Mouse (Mus musculus) heart, postnatal 10 days (tissue): ENCODE results near the gene Lcn8. TPM values are rescaled to one million over a fixed set of nuclear protein-coding genes. Genes with fewer than 3 reads are reported as not detected.

Source experiments
- DNase-seq, 2 experiments: peaks; one replicate each; pipeline ENCODE4 v3.0.0; 2021
- intact Hi-C: fragments of 180-260 bp; cut with DNase I; formaldehyde crosslinking; loops from one replicate; pipeline ENCODE4 v1.15.1; 2025
- total RNA-seq, 2 experiments: library from RNA; stranded (reverse); gene quantifications; 2 replicates each; pipeline ENCODE4 v1.2.3; 2021

The Lcn8 gene
- 1 to 10 TPM in 1 of 2 experiments, under 1 TPM in 1; 0.99 to 1.0 TPM for total RNA-seq

DNA sequence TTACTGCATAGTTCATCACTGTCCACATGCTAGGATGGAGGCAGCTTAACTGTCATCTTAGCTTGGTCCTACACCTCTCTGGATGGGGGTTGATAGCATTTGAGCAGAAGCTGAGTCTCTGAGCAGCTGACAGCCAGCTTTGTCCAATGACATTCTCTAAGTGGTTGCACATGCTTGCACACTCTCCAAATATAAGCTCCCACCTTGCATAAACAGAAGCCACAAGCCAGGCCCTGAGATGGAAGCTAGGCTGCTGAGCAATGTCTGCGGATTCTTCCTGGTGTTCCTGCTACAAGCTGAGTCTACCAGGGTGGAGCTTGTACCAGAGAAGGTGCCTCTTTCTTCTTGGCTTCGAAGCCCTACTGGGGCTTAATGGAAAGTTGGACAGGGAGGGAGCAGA, at the start of gene Lcn8:
Gene Lcn8 (plus strand): TSS at position 219 of the 400 bp plus-strand sequence.
- DNase-seq: no peak
- intact Hi-C loops: no loop called here

DNA sequence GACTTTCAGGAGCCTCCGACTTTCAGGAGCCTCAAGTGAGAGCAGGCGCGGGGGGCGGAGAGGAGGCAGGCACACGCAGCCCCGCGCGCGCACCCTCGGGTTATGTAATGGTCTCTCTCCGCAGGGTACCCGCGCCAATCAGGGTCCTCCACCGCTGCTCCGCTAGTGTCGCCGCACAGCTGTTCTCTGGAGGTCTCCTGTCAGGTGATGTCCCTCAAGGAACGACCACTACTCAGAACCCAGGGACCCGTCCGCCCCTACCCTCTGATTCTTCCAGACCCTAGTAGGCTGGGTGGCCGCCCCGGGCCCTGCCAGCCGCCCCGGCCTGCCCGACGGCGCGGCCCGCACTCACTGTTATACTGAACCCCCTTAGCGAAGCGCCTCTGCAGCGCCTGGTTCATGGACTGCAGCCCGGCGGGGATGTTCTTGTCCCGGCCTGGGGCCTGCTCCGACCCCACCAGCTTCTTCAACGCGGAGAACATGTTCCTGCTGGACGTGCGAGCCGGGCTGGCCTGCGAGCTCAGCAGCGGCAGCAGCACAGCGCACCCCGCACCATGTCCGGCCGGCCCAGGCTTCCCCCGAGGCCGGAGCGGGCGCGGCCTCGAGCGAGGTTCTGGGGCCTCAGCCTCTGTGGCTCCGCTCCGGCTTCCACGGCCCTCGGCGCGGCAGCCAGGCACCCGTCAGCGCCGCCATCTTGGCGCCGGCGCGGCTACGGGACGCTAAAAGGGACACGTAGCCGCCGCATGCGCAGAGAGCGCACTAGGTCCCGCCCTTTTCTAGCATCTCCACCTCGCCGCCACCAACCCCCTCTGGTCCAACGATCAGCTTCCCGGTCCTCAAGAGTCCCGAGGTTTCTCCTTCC, 44.9 kb upstream of the Lcn8 start, which contains the start of gene Rabl6:
Gene Rabl6 (minus strand): TSS at position 761 of the 862 bp plus-strand sequence.
- intact Hi-C loops: no loop called here
- peak; percentile 92 to 93 for DNase-seq

DNA sequence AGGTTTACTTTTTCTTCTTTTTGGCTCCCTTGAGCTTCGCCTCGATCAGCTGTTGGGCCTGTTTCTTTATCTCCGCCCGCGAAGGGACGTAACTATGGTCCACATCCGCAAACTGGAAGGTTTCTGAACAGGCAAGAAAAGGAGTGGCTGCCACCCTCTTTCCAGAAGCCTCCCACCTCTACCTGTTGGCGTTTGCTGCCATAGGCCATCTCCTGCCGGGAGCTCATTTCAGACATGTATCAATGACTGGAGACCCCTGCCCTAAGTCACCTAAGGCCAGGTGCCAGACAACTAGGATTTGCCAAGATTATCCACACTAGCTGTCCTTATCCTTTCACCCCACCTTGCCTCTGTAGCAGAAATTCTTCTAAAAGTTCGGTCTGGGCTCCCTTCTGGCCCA, 44.2 kb upstream of the Lcn8 start:
- DNase-seq: no peak
- intact Hi-C loops: no loop called here

DNA sequence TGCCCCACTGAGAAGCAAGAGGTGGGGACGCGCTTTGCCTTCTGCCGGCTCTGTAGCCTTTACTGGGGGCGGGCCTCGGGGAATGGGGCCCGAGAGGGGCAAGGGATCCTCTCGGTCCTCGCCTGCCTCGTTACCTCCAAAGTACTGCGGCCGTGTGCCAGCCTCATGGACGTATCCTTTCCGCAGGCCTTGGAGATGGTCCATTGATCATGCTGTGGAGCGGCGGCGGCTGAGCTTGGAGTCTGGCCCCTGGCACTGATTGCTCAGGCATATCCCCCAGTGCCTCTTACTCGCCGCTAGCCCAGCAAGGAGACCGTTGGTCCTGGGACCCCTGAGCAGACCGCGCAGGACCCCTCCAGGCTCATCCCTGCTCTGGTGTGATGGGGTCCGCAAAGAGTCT, 36.5 kb upstream of the Lcn8 start:
- intact Hi-C loops: no loop called here

DNA sequence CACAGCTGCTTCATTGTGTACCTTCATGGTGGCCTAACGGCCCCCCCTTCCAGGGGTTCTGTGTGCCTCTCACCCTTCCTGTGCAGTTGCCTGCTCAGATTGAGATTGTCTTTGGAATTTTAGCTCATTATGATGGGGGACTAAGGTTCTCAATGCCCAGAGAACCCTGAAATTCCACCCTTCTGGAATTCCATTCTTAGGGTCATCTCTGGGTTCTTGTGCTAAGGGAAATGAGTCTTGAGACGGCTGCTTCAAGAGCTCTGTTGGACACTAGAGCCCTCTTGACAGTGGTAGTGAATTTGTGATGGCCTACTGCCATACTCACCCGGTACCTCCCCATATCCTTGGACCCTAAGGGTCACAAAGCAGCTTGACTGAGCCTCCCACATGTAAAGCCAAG, 35.3 kb upstream of the Lcn8 start, which contains the start of gene Ccdc183:
Gene Ccdc183 (minus strand): TSS at position 101 of the 400 bp plus-strand sequence.
- DNase-seq: no peak
- intact Hi-C loops: no loop called here

More for the DNA sequence above, 36.5 kb upstream of the Lcn8 start:
- DNase-seq: no peak

DNA sequence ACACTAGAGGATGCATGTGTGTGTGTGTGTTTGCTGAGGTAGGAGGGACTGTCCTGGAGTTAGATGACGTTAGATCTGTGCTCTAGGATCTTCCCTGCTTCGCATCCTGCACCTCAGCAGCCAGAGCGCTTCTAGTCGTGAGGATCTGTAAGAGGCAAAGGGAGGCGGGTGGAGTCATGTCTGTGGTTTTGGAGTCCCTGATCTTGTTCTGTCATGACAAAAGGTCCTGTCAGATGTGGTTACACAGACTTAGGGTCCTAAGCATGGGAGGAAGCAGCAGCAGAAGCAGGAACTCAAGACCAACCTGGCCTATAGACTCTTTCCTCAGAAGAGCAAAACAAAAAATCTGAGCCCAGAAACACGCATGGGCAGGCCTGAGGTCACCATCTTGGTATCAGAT, 32.5 kb upstream of the Lcn8 start:
- no peak for DNase-seq
- intact Hi-C loops: no loop called here

DNA sequence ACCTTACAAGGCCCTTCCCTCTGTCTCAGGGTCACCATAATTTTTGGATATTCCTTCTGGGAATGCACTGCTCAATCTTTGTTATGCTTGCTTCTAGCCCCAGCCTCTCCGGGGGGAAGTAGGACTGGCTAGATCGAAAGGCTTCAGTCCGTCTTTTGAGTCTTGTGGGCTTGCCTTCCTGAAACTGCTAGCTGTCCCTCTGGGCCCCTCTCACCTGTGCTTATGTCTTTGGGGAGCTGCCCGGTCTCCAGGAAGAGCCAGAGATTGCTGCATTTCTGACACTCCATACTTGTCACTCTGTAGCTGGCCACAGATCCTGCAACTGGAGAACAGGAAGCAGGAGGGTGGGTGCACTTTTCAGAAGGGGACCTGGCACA, 32.1 kb upstream of the Lcn8 start:
- intact Hi-C loops: no loop called here
- DNase-seq: no peak

DNA sequence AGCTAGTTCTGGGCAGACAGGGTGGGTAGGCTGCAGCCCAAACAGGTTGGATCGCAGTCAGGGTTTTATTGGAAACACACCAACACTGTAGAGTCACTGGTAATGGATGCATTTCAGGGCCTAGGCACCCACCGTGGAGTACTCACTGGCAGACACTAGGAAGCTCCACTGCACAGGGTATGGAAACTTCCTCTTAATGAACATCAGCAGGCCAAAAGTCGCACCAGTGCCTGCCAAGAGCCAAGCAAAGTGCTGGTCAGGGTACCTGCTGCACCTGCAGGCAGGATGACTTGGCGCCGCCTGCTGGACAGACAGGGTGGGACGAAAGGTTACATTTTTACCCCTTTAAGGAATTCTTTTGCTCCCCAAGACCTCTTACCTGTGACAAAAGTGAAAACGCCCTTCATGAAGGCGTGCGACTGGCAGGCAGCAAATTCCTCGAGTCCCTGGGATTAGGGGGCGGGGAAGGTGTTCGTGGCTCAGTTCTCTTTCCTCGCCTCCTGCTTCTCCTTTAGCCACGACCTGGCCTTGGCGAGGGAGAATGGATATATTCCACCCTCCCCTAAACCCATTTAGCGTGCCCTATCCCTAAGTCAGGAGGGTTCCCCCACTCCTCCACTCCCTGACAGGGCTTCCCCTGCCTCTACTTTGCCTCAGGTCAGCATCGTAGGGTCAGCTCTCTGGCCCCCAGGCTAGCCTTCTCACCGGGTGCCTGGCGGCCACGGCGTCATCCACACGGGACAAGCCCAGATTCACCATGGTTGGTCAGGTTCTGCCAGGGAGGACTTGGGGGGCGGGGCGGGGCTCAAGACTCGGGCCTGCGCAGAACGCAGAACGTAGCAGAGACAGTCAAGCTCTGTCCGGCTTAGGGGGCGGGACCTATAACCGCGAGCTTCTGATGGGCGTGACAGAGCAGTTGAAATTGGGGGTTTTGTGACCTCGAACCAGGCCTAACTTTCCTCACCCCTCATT, 31.4 kb upstream of the Lcn8 start, which contains the start of gene Tmem141:
Gene Tmem141 (minus strand): TSS at position 777 of the 972 bp plus-strand sequence.
- intact Hi-C loops: no loop called here
- DNase-seq: peak; percentile 91 to 93

DNA sequence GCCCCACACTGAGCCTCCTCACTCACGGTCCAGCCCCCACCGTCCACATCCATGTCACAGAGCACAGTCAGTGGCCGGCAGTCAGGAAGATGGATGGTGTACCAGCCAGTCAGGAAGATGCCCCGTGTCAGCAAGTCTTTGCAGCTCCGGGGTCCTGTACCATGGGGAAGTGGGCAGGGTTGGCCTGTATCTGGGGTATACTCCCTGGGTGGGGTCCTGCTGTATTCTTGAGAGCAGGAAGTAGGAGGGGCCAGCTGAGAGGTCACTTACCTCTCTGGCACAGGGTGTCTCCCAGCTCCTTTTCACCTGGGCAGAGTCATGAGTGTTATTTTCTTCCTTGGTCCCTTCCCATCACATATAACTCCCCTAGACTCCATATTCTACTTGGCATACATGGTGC, 26.9 kb upstream of the Lcn8 start:
- DNase-seq: no peak
- intact Hi-C loops: no loop called here

DNA sequence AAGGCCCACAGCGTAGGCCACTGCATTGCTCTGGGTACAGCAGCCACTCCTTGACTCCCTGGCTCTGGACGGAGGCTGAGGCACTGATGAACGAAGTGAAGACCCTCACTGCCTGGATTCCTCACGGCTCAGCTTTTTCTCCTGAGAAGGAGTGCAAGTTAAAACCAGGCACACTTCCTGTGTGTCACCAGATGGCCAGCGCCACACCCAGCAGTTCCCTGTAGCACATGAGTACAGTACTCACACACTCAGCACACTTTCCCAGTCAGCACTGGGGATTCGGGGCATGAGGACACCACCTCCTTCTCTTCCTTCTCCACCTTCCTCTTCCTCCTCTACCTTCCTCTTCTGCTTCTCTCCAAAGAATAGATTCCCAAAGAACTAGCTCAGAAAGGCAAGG, 25.1 kb upstream of the Lcn8 start, which contains the start of gene Fcna:
Gene Fcna (minus strand): TSS at position 220 of the 400 bp plus-strand sequence.
- no peak for DNase-seq
- intact Hi-C loops: no loop called here

DNA sequence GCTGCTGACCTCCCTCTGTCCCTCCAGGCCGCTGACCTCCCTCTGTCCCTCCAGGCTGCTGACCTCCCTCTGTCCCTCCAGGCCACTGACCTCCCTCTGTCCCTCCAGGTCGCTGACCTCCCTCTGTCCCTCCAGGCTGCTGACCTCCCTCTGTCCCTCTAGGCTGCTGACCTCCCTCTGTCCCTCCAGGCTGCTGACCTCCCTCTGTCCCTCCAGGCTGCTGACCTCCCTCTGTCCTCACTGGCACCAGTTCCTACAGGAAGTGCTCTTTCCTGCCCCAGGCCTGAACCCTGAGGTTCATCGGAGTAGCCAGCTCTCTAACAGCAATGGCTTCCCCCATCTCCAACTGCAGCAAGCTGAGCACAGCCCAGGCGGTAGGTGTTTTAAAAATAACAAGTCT, 24.2 kb upstream of the Lcn8 start:
- no peak for DNase-seq
- intact Hi-C loops: no loop called here

DNA sequence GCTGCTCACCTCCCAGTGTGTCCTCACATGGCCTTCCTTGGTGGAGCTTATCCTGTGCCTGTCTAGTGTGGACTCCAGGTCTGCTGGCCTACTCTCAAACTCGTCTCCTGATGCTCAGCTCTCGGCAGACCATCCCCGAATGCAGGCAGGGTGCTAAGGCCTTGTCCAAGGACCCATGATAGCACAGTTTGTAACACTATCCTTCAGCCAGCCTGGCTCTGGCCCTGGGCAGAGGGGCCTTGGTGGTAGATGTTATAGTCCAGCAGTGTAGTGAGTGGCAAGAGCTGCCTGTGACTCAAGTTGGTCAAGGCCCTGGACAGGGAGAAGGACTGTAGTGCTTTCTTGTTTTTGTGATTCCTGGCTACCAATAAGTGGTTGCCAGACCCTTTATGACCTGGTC, 19.3 kb upstream of the Lcn8 start:
- intact Hi-C loops: no loop called here
- no peak for DNase-seq

DNA sequence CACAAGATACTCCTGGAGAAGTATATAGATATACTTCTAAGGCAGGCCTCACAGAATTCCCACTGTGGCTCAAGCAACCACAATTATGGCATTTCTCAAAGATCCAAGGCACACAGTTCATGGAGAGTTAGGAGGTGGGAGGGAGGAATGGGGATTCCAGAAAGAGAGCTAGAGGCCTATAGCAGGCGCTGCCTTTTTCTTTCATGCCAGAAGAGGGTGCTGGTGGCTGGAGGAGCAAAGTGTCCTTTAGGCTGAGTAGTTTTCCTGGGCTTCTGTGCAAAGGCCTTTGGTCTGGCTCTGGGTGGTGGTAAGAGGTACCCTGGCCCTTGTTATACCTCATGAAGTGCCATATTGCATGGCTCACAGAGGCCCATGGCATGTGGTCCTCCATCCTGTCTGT, 18.9 kb upstream of the Lcn8 start:
- intact Hi-C loops: no loop called here
- no peak for DNase-seq

DNA sequence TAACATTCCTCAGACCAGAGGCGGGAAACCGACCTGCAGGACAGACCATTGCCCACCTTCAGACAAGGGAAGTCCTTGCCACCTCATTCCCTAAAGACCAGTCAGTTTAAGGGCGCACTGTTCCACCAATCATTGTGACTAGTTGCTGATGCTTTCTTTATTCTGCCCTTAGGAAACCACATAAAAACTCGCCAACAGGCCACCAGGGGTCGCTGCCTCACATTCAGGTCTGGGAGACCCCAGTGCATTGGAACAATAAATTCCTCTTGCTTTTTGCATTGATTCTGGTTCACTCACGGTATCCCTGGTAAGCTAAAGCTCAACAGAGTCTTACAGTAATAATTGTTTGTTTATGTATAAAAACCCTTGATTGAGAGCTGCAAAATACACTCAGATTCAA, 13.0 kb upstream of the Lcn8 start:
- peak; percentile 35 to 71 for DNase-seq
- intact Hi-C loops: no loop called here

DNA sequence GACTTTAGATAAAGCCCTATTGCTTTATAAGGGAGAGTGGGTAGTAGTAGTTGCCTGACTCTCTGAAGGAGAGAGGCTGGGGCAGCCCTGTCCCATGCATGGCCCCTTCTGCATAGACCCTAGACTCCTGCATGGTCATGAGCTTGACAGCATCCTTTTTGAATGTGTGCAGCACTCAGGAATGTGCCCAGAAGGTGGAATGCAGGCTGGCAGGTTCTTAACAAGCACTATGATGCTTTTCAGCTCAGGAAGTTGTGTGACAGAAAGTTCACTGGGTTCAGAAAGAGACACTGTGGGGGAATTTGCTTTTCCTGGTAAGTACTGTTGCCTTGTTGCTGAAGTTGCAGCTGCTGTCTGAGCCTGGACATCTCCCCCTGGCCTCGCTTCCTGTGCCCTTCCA, 1.6 kb downstream of the Lcn8 start:
- DNase-seq: no peak
- intact Hi-C loops: no loop called here

DNA sequence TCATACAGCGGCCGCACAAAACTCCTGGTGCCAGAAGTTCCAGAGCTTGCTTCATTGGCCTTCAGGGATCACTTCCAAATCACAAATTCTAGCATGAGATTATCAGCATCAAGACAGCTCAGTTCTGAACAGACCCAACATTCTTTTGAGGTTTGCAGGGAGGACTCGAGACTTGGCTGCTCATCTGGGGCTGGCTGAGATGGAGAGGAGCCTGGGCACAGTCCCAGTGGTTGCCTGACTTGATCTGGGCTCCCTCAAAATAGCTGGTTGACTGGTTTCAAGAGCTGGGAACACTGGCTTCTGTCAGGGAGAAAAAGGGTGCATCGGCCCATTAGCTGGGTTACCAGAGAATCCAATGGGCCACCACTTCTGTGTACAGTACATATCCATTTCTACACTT, 3.8 kb downstream of the Lcn8 start:
- peak; percentile 65 to 66 for DNase-seq
- intact Hi-C loops: no loop called here

DNA sequence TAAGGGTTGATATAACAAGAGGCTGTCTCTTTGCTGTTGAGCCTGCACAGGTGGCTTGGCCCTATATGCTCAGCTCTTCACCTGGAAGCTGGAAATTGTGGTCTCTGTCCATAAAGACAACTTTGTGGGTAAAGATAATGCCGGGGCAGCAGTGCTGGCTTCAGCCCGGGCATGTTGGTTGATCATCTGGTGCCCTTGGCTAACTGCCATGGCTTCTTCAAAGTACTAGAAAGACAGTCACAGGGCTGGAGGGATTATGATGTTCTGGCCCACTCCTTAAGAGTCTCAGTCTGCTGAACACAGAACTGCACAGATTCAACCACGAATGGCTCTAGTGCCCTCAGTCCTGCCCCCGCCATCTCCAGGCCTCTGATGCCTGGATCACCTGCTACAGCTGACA, 4.3 kb downstream of the Lcn8 start:
- intact Hi-C loops: no loop called here
- peak; percentile 34 to 40 for DNase-seq

DNA sequence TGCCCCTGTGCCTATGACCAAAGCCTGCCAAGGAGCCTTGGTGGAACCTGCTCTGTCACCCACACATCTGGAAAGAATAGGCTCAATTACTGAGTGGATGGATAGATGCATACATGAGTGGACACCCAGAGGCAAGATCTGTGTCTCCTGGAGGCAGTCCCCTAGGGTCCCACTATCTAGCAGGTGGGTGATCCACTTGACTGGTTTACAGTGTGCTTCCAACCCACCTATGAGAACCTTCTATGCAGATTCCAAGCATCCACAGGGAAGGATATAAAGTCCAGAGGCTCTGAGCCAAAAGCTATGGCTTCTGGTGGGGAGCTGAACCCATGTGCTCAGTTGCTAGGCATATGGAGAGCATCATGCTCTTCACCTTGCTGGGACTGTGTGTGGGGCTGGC, 4.7 kb downstream of the Lcn8 start, which contains the start of gene Lcn5:
Gene Lcn5 (plus strand): TSS at position 301 of the 400 bp plus-strand sequence.
- intact Hi-C loops: no loop called here
- no peak for DNase-seq

DNA sequence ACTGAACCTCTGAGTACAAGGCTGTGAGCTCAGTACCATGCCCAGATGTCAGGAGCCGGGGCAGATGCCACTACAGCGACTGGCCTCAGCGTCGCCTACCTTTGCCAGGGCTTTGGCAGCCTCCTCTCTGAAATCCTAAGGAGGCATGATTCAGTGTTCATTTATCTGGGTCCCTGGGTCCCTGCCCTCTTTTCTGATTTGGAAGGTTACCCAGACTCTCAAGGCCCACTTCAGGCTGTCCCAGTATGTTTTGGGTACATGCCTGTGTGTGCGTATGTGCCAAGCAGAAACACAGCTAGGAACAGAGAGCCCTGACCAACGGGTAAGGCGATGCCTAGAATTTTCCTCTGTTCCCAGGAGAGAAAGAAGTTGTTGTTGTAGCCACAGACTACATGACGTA, 7.4 kb downstream of the Lcn8 start:
- peak; percentile 26 to 33 for DNase-seq
- intact Hi-C loops: no loop called here

DNA sequence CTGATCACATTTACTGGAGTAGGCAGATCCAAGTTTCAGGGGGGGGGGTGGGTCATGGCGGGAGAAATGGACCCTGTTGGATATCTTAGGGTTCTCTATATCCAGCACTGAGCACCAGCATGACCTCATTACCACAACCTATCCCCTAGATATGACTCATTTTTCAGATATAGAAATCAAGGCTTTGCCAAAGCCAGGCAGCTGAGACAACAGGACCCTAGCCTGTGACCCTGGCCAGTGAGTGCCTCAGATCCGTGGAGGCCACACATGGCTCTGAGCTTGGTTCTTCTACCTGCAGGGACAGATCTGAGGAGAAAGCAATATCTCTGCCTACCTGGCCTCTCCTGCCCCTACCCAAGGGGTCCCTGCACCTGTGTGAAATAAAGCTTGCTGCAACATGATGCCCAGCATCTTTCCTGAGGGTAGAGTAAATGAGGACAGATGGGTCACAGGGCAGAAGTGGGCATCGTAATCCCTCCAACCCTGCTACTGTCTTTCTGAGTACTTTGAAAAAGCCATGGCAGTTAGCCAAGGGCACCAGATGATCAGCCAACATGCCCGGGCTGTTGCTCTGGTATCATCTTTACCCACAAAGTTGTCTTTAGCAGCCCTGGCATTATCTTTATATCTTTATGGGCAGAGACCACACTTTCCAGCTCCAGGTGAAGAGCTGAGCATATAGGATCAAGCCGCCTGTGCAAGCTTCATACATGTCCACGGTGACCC, 8.5 kb downstream of the Lcn8 start:
- DNase-seq: peak; percentile 12 to 22
- intact Hi-C loops: no loop called here
